Mouse (Mus musculus) mouse trophoblast stem cell (cell line): ENCODE results near the gene Sult1a1.
"Not testable (repeated sequence)": the region's sequence is repeated elsewhere in the genome, so short reads cannot be mapped to it uniquely, and the experiment has no call there.

Source experiments
- in situ Hi-C, 2 experiments: fragments of 300-500 bp; cut with MseI, MboI; formaldehyde crosslinking; loops; 2 replicates in 1 of 2; 3 replicates in 1 of 2; pipeline ENCODE4 v1.15.1; 2025

Gene Sult1a1

DNA sequence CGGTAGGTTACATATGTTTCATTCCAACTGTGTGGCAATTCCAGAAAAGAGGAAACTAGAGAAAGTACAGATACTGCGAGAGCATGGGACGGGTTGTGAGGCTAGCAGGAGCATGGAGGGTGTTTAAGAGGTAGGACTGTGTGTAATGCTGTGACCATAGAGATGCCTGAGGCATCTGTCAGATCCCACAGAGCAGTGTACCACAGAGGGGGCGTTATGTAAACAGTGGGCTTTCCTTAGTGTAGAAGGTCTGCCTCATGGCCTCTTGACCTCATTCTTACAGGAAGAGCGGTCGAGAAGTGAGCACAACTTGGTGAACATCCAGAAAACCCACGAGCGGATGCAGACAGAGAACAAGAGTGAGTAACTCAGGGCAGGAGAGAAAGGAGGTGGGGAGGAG is 12.6 kb downstream of the Sult1a1 start:
- in situ Hi-C loops, result no loop called here

GRCm38 (mm10) chr7:126659771-126660170 is 16.5 kb downstream of the Sult1a1 start:
- in situ Hi-C loops, result no loop called here

DNA sequence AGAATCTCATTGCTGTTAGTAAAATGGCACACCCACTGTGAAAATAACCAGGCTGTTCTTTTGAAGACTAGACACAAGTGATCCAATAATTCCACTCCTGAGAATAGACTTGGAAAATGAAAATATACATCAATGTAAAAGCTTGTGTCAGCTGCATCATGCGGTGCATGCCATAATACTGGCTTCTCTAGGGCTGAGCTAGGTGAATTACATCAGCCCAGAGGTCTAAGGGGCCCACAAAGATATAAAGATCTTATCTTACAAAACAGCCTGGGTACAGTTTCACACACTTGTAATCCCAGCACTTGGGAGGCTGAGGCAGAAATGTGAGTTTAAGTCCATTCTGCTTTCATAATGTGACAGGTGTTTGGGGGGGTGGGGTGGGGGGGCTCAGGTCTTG is 18.7 kb downstream of the Sult1a1 start:
- in situ Hi-C loops, result no loop called here

- in situ Hi-C loops, result no loop called here
These were observed 20.5 kb downstream of the Sult1a1 start for GRCm38 (mm10) chr7:126655695-126656094.

DNA sequence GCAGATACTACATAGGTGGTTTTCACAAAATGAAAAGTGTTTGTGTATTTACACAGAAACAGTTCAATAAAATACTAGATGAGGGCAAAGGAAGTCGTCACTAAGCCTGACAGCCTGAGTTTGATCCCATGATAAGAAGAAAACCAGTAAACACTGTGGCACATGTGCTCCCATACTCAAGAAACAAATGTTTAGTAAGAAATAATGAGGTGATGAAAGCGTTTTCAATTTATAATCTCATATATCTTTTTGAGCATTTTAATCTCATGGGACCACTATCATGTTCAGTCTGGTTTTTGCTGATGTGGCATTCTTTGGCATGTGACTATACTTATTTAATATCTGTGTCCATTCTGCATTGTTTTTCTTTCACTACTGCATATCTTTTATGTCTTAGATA is 22.2 kb downstream of the Sult1a1 start:
- in situ Hi-C loops, result no loop called here

DNA sequence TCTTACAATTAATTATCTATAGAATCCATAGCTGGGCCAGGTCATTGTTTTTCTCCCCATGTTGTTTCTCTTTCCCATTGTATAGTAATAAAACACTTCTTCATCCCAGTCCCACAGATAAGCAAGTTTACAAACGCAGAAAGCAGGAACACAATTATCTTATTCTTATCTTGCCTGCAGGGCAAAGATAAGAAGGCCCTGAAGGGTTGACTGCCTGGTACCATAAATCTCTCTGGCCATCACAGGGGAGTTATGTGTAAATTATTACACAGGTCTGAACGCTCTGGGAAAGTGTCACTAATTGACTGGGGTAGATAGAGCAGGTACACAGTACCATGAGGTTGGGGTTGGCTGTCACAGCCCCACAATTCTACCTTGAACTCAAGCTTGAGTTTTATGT is 25.4 kb downstream of the Sult1a1 start:
- in situ Hi-C loops, result no loop called here

DNA sequence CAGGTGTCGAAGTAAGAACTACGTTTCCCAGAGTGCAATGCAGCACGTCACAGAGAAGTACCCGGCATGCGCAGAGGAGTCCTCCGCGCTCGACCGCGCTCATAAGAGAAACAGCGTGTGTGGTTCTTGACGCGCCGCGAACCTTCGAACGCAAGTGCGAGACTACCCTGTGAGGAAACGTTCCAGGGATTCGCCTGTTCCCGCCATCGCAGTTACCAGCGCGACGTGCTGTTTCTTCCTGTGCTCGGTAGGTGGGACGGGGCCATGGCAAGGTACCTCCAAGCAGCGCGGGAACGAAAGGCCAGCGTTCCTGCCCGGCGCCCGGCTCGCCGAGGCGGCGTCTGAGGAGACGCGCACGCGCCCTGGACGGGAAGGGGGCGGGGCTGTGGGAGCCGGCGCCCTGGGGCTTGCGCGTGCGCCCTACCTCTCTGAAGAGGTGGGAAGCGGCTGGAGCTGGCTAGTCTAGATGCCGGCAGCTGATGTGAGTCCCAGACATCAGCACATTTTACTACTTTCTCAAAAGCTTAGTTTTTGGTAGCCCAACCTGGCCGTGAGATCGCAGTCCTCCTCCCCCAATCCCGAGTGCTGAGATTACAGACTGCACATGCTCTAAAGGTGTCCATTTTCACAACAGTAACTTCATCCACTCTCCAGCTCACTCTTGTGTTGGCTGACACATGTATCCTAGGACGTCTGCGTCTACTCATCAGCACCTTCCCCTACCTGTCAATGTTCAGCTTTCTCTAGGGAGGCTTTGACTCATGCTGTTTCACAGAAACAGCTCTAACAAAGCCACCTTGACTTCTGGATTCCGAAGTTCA is 26.8 kb downstream of the Sult1a1 start, which contains the start of gene Sgf29:
TSS of gene Sgf29 (plus strand) at position 79 of the 821 bp plus-strand sequence.
- in situ Hi-C loops, result loop anchor here in 1 of 2 experiments (5.0 kb wide), 1 partner anchor 43 kb away; no protein-coding TSS in a partner anchor

DNA sequence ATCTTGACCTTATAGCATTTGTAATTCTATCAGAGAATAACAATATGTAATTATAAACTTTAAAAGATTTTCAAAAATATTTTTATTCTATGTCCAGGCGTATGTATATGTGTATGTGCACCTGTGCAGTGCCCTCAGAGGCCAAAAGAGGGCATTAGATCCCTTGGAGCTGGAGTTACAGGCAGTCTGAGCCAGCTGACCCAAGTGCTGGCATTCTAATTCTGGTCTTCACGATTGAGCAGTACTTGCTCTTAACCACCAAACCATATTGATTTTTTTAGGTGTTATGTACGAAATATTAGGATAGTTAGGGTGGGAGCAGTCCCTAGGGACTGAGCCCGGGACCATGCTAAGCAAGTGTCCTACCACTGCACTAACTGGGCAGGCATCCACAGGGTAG is 27.7 kb downstream of the Sult1a1 start:
- in situ Hi-C loops, result loop anchor here in 1 of 2 experiments (5.0 kb wide), 1 partner anchor 44 kb away; no protein-coding TSS in a partner anchor

DNA sequence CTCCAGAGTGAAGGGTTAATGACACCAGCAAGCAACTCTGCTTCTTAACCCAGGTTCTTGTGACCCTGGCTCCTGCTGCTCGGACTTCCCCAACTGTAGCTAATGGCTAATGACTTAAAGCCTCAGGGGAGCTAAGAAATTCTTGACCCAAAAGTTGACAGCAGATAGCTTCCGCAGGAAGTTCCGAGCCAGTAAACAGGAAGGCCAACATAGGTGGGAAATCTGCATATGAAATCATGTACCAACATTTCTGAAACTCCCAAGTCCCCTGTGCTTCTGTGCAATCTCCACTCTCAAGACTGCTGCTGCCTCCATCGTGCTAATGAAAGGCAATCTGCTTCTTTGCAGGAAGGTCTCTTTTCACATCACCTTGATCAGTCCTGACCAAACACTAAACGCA is 30.5 kb downstream of the Sult1a1 start:
- in situ Hi-C loops, result loop anchor here in 1 of 2 experiments (5.0 kb wide), 1 partner anchor 47 kb away; no protein-coding TSS in a partner anchor

- in situ Hi-C loops, result loop anchor here in 1 of 2 experiments (5.0 kb wide), 1 partner anchor 47 kb away; no protein-coding TSS in a partner anchor
These were observed 31.3 kb downstream of the Sult1a1 start for GRCm38 (mm10) chr7:126644914-126645313.

GRCm38 (mm10) chr7:126644345-126644744 is 31.9 kb downstream of the Sult1a1 start:
- in situ Hi-C loops, result no loop called here

DNA sequence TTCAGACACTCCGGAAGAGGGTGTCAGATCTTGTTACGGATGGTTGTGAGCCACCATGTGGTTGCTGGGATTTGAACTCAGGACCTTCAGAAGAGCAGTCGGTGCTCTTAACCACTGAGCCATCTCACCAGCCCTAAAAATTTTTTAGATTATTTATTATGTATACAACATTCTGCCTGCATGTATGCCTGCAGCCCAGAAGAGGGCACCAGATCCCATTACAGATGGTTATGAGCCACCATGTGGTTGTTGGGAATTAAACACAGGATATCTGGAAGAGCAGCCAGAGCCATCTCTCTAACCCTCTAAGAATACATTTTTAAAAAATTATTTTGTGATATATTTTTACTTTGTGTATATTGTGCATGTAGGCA is 33.0 kb downstream of the Sult1a1 start:
- in situ Hi-C loops, result not testable (repeated sequence)

- in situ Hi-C loops, result no loop called here
These were observed 33.5 kb downstream of the Sult1a1 start for GRCm38 (mm10) chr7:126642545-126643243.

DNA sequence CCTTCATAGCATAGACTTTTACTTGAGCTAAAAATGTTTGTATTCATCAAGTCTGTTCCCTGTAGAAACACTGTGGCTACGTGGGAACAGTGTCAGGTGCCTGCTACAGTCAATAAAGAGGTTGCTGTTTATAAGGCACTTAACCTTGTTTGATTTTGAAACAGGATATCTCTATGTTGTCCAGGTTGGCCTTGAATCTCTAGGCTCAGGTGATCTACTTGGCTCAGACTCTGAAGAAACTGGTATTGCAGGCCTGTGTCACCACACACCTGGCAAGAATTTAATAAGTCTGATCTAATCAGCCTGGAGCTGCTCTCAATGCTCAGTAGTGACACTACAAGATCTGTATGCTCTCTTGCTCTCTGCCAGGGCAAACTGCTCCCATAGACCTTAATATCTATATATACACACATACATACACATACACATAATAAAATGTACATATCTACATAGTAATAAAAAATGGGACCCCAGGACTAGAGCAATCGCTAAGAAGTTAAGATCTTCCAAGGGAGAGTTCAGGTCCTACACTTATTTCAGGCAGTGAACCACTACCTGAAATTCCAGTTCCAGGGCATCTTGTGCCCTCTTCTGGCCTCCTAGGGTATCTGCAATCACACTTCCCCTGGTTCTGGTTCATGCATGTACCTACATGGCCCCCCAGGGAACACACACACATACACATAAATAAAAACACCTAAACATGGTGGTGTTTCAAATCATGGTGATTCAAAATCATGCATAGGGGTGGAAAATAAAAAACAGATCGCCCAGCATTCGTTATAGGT is 39.3 kb downstream of the Sult1a1 start:
- in situ Hi-C loops, result loop anchor here (5.0 kb wide), 2 partner anchors 55 to 60 kb away; partner anchors contain the start of gene Apobr (in 1 of the 2)

DNA sequence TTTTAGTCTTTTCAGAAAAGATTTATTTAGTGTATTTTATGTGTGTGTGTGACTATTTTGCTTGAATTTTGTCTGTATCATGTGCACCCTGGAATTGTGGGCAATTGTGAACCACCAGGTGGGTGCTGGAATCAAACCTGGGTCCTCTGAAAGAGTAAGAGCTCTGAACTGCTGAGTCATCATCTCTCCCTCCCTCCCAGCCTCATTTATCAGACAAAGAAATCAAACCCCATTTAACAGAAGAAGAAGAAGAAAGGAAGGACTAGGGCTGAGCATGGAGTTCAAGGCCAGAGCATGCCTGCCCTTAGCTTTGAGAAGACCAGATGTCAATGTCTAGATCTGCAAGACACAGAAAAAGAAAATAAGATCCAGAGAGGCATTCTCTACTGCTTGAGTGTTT is 40.9 kb downstream of the Sult1a1 start:
- in situ Hi-C loops, result loop anchor here (5.0 kb wide), 2 partner anchors 53 to 58 kb away; partner anchors contain the start of gene Apobr (in 1 of the 2)

DNA sequence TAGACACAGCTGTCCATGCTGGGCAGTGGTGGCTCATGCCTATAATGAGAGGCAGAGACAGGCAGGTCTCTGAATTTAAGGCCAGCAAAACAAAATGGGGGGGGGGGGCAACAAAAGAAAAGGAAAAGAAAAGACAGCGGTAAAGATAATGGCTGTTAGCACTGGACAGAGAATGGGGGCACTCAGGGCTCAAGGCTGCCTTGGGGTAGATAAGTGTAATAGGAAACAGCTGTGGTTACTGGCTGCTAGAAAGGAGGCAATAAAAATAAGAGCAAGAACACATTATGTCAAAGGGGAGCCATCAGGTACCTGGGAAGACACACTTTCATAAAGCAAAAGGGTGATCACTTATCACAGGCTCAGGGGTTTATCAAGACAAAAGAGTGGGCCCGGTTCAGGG is 43.8 kb downstream of the Sult1a1 start:
- in situ Hi-C loops, result no loop called here

GRCm38 (mm10) chr7:126630824-126631518 is 45.3 kb downstream of the Sult1a1 start, which contains the start of gene Nupr1:
Gene Nupr1, minus strand, starts transcription at chr7:126630861.
- in situ Hi-C loops, result no loop called here

- in situ Hi-C loops, result no loop called here
These were observed 46.3 kb downstream of the Sult1a1 start for GRCm38 (mm10) chr7:126629915-126630314.

- in situ Hi-C loops, result no loop called here
These were observed 48.1 kb downstream of the Sult1a1 start for GRCm38 (mm10) chr7:126628111-126628510.

GRCm38 (mm10) chr7:126625807-126626600 is 50.2 kb downstream of the Sult1a1 start:
- in situ Hi-C loops, result no loop called here
